Mouse (Mus musculus) lung, postnatal 0 days (tissue): ENCODE data around the gene St6galnac5. TPM values are rescaled to one million over a fixed set of nuclear protein-coding genes. Genes with fewer than 3 reads are reported as not detected.

Source experiments
- ATAC-seq: fragments of 200-750 bp; cut with Nextera tagmentation; 2 replicates; pipeline ENCODE4 v1.8.0; 2017; ENCODE audit warnings: moderate library complexity
- DNase-seq: peaks from one replicate; pipeline ENCODE4 v3.0.0-alpha.2; 2016; ENCODE audit warnings: low spot score
- H3K27ac ChIP-seq: fragments of 300-500 bp; sonication (generic); 2 replicates; pipeline ENCODE4 v1.5.1; 2014; ENCODE audit warnings: antibody characterized with exemption, mild to moderate bottlenecking, low read length, mixed read lengths
- H3K27me3 ChIP-seq: fragments of 300-500 bp; sonication (generic); replicated peaks from 2 replicates; pipeline ENCODE4 v1.6.1; 2014; ENCODE audit warnings: low read length, mixed read lengths; ENCODE audit not compliant: insufficient read depth
- H3K36me3 ChIP-seq: fragments of 300-500 bp; sonication (generic); 2 replicates; pipeline ENCODE4 v1.6.1; 2014; ENCODE audit warnings: low read length, mixed read lengths; ENCODE audit not compliant: insufficient read depth
- H3K4me1 ChIP-seq: fragments of 300-500 bp; sonication (generic); 2 replicates; pipeline ENCODE4 v1.6.1; 2014; ENCODE audit warnings: antibody characterized with exemption, low read depth, low read length, mixed read lengths; ENCODE audit not compliant: insufficient read depth
- H3K4me2 ChIP-seq: fragments of 300-500 bp; sonication (generic); replicated peaks from 2 replicates; pipeline ENCODE4 v1.6.1; 2014; ENCODE audit warnings: low read depth, mild to moderate bottlenecking, low read length, moderate library complexity, mixed read lengths
- H3K4me3 ChIP-seq: fragments of 300-500 bp; sonication (generic); 2 replicates; pipeline ENCODE4 v1.5.1; 2014; ENCODE audit warnings: low read depth, low read length
- H3K9ac ChIP-seq: fragments of 300-500 bp; sonication (generic); replicated peaks from 2 replicates; pipeline ENCODE4 v1.6.1; 2014; ENCODE audit warnings: low read depth, mild to moderate bottlenecking
- H3K9me3 ChIP-seq: fragments of 300-500 bp; sonication (generic); 2 replicates; pipeline ENCODE4 v1.6.1; 2016; ENCODE audit warnings: low read length, mixed read lengths
- CTCF ChIP-seq: IDR thresholded peaks from 2 replicates; pipeline ENCODE4 v1.5.1; 2016; ENCODE audit warnings: antibody characterized with exemption, mild to moderate bottlenecking
- EP300 ChIP-seq: IDR thresholded peaks from 2 replicates; pipeline ENCODE4 v1.6.1; 2016; ENCODE audit warnings: antibody characterized with exemption, mild to moderate bottlenecking, control low read depth
- WGBS: fragments of 180-500 bp; shearing (Covaris S2); extraction: QIAGEN DNeasy Blood & Tissue Kit; methylation state at CpG from one replicate; pipeline ENCODE4 v1.1.7; 2014; 5-methylcytosine and 5-hydroxymethylcytosine counted together
- polyA plus RNA-seq: library from polyadenylated mRNA; unstranded; fragments of >200 nt; fragmentation: Nextera tagmentation; extraction: Ambion mirVana; gene quantifications from 2 replicates; pipeline ENCODE4 v1.2.1, GENCODE M21; 2015

St6galnac5 gene
- polyA plus RNA-seq, 1 experiment from 2014 or later: 2.4 TPM

DNA sequence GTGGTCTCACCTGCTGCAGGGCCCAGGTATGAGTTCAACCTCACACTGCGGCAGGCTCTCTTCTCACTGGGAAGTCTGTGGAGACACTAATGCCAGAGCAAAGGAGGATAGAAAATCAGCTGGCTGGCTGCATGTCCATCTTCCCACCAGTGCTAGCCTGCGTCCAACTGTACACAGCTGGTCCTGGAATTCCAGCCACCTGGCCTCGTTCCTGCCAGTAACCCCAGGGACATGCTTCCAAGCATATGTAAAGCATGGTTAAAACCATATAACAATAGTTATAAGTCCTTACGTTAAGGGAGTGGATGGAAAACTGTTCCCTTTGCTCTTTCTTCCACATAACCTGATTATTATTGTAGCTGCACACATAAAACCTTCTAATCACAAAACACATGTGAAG is 100.3 kb downstream of the St6galnac5 start:
- 77% methylated on average over 4 of the region's 4 CpGs for WGBS
- no peak overlapping the region for H3K27ac ChIP-seq
- DNase-seq (no peak), ATAC-seq (no peak)
- H3K4me1 ChIP-seq: no peaks in the 10 kb centered on the region
- no peaks in the 10 kb centered on the region for H3K9me3 ChIP-seq
- no peak overlapping the region for H3K9ac ChIP-seq
- H3K27me3 ChIP-seq: no peaks in the 10 kb centered on the region
- TF ChIP-seq EP300: no peak
- no peak for TF ChIP-seq CTCF
- no peaks in the 10 kb centered on the region for H3K36me3 ChIP-seq
- H3K4me2 ChIP-seq: no peak overlapping the region
- H3K4me3 ChIP-seq: no peak overlapping the region

DNA sequence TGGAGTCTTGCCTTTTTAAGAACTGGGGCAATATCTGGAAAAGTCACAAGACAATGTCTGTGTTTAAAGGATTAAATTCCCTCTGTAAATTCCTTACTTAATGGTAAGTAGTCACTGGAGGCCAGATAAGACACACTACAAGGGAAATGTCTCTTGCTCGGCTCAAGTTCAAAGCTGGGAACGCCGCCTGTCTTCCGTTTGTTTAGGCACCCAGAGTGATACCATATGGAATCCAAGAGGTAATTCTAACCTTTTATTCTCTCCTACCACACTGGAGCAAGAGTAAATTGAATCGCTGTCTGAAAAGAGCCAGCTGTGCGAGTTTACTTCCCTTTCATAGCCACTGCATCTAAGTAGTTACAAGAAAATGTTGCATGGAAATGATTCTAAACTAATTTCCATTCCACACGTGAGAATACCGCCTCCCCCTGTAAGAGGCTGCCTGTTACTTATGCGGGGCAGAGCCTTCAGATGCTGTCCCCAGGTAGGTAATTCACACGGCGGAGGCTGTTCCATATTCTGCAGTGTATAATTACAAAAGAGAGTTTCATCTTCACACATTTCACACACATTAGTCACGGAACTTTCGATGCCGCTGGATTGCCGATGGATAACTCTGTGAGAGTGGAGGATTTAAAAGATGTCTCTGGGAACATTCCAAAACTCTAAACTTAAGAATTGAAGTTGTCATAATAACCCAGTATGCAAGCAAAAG is 101.8 kb downstream of the St6galnac5 start:
- DNase-seq (peak; percentile 5), ATAC-seq (no peak; the same call in 1 of the 2 replicates)
- TF ChIP-seq CTCF (no peak), EP300 (no peak)
- H3K36me3 ChIP-seq: no peaks in the 10 kb centered on the region
- H3K9me3 ChIP-seq: no peaks in the 10 kb centered on the region
- H3K4me2 ChIP-seq: no peak overlapping the region
- no peaks in the 10 kb centered on the region for H3K27me3 ChIP-seq
- 42% methylated on average over 15 of the region's 15 CpGs for WGBS
- H3K9ac ChIP-seq: no peak overlapping the region
- H3K27ac ChIP-seq: no peak overlapping the region
- no peak overlapping the region for H3K4me3 ChIP-seq
- H3K4me1 ChIP-seq: no peaks in the 10 kb centered on the region

DNA sequence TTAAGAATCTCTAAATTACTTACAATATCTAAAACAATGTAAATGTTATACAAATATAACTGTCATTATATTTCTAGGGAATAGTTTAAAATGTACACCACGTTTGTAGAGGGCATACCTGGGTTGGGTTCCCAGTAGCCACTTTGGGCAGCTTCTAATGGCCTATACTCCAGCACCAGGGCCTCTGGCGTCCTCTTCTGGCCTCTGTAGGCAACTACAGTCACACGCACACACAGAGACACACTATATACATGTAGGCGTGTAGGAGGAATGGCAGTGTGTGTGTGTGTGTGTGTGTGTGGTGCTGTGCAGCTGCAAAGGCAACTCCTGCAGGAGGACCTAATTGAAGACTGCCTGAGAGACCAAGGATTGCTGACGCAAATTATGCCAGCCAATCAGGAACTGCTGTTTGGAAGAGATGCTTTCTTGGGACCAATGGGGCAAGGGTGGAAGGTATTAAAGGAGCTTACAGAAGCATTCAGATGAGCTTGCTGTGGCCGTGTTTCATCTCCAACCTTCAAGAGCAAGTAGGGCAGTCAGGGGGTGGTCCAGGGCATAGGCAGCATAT is 106.2 kb downstream of the St6galnac5 start:
- no peak overlapping the region for H3K27ac ChIP-seq
- DNase-seq (no peak), ATAC-seq (no peak)
- no peaks in the 10 kb centered on the region for H3K36me3 ChIP-seq
- WGBS: 82% methylated on average over 6 of the region's 6 CpGs
- H3K4me3 ChIP-seq: no peak overlapping the region
- no peak overlapping the region for H3K9ac ChIP-seq
- TF ChIP-seq EP300: no peak
- no peak; the same call in 1 of the 2 replicates for TF ChIP-seq CTCF
- no peaks in the 10 kb centered on the region for H3K27me3 ChIP-seq
- no peaks in the 10 kb centered on the region for H3K4me1 ChIP-seq
- H3K4me2 ChIP-seq: no peak overlapping the region
- no peaks in the 10 kb centered on the region for H3K9me3 ChIP-seq

DNA sequence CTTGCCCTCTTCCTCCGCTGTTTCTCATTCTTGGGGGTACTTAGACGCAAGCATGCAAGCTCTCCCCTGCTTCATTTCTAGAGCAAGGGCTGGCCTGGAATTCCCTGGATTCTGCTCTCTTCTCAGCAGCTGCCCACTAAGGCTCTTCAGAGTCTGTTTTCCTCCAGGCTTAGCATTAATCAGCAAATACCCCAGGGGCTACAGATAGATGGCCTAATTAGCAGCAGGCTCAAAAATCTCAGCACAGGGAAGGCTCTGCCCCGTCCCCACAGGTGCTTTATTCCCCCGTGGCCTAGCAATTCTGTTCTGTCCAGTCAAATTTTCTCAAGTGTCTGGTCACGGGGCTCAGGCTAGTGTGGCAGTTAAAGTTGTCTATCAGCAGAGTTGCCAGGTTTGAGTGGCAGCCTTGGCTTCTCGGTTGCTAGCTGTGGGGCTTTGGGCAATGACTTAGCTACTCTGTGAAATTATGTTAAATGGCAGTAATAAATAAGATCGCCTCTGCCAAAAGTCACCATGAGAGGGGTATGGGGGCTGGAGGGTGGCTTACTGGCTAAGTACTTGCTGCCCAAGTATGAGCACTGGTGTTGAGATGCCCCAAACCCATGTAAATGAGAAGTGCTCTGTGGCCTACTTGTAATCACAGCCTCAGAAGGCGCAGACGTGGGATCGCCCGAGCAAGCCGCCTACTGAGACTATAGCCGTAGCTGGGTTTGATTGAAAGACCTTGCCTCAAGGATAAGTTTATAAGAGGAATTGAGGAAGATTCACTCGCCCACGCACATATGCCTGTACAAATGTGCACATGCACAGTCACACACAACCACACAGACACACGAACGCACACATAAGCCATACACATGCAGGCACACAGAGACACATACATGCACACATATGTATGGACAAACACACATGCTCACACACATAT is 107.4 kb downstream of the St6galnac5 start:
- 93% methylated on average over 17 of the region's 17 CpGs for WGBS
- Histone ChIP-seq H3K36me3 (no peaks in the 10 kb centered on the region), H3K4me1 (no peaks in the 10 kb centered on the region), H3K4me3 (no peak overlapping the region), H3K9me3 (no peaks in the 10 kb centered on the region), H3K4me2 (no peak overlapping the region), H3K27me3 (no peaks in the 10 kb centered on the region), H3K9ac (no peak overlapping the region), H3K27ac (no peak overlapping the region)
- DNase-seq (no peak), ATAC-seq (no peak)
- TF ChIP-seq CTCF (no peak), EP300 (no peak)

DNA sequence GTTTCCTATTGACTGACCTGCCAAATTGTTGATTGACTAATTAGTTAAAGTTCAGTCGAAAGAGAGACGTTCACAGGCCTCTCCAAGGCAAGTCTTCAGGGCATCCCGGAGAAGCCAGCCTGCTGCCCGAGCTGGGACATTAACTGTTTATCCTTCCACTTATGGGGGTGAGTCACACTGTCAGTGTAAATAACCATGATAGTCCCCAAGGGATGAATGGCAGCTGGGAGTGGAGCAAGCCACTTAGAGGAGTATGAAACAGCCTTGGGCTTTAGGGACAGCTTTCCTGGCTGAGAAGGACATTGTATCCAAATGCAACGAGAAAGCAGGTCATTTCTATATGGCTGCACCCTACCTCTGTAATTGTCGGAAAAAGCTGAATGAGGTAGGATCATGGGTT is 109.5 kb downstream of the St6galnac5 start:
- no peak for TF ChIP-seq EP300
- no peak for TF ChIP-seq CTCF
- no peaks in the 10 kb centered on the region for H3K36me3 ChIP-seq
- ATAC-seq (no peak), DNase-seq (no peak)
- no peaks in the 10 kb centered on the region for H3K9me3 ChIP-seq
- H3K4me1 ChIP-seq: no peaks in the 10 kb centered on the region
- H3K4me2 ChIP-seq: no peak overlapping the region
- WGBS: 51% methylated on average over 6 of the region's 6 CpGs
- no peak overlapping the region for H3K27ac ChIP-seq
- no peak overlapping the region for H3K9ac ChIP-seq
- H3K4me3 ChIP-seq: no peak overlapping the region
- H3K27me3 ChIP-seq: no peaks in the 10 kb centered on the region

DNA sequence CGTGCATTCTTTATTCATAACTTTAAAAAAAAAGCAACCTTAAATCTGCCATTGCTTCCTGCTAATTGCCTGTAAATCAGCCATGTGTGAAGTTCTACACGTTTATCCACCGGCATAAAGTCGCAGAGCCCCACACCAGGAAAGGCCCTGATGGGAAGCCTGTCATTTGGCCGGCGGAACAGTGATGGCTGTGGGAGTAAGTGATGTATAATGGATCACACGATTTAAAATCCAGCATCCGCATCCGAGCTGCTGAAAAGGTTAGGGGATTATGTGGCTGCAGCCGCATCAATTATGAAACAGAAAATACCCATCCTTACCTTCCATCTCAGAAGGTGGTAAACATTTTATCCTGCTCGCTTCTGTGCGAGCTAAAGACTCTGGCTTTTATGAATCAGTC is 110.0 kb downstream of the St6galnac5 start:
- 86% methylated on average over 12 of the region's 12 CpGs for WGBS
- Histone ChIP-seq H3K9ac (no peak overlapping the region), H3K27me3 (no peaks in the 10 kb centered on the region), H3K4me3 (no peak overlapping the region), H3K4me1 (no peaks in the 10 kb centered on the region), H3K9me3 (no peaks in the 10 kb centered on the region), H3K36me3 (no peaks in the 10 kb centered on the region), H3K4me2 (no peak overlapping the region), H3K27ac (no peak overlapping the region)
- DNase-seq (no peak), ATAC-seq (no peak)
- no peak for TF ChIP-seq CTCF
- TF ChIP-seq EP300: no peak
